Mouse (Mus musculus): ENCODE results near the gene Keg1. TPM values are rescaled to one million over a fixed set of nuclear protein-coding genes. Genes with fewer than 3 reads are reported as not detected.

The Keg1 gene
- polyA plus RNA-seq, 1 experiment from 2014 or later, result not detected

GRCm38 (mm10) chr19:12756286-12756685, 60.7 kb downstream of the Keg1 start:
- 81% methylated on average over 3 of the region's 3 CpGs for WGBS
- H3K9ac ChIP-seq, result no peak overlapping the region
- H3K4me1 ChIP-seq (replicated peaks; ENCODE audit: control insufficient read depth, insufficient read depth, low read length), result no peaks in the 10 kb centered on the region
- ATAC-seq (ENCODE audit: low FRiP score), result no peak
- no peaks in the 10 kb centered on the region; the same call in 1 of the 2 replicates for H3K36me3 ChIP-seq (replicated peaks; ENCODE audit: control insufficient read depth, insufficient read depth)
- no peaks in the 10 kb centered on the region for H3K27me3 ChIP-seq (ENCODE audit: control insufficient read depth, insufficient read depth, low read length)
- no peak overlapping the region for H3K4me3 ChIP-seq (replicated peaks; ENCODE audit: low read length)
- no peaks in the 10 kb centered on the region for H3K9me3 ChIP-seq (ENCODE audit: control insufficient read depth, low read length)
- H3K4me2 ChIP-seq (replicated peaks), result no peak overlapping the region
- DNase-seq (ENCODE audit: low spot score), result no peak
- no peak overlapping the region for H3K27ac ChIP-seq

GRCm38 (mm10) chr19:12758936-12759478, 63.4 kb downstream of the Keg1 start:
- 90% methylated on average over 1 of the region's 1 CpGs for WGBS
- Histone ChIP-seq H3K4me1 (replicated peaks; ENCODE audit: control insufficient read depth, insufficient read depth, low read length) (no peaks in the 10 kb centered on the region), H3K36me3 (replicated peaks; ENCODE audit: control insufficient read depth, insufficient read depth) (peaks cover 16% of the 10 kb centered on the region), H3K9ac (no peak overlapping the region), H3K9me3 (ENCODE audit: control insufficient read depth, low read length) (no peaks in the 10 kb centered on the region), H3K27me3 (ENCODE audit: control insufficient read depth, insufficient read depth, low read length) (no peaks in the 10 kb centered on the region), H3K27ac (no peak overlapping the region), H3K4me3 (replicated peaks; ENCODE audit: low read length) (no peak overlapping the region), H3K4me2 (replicated peaks) (no peak overlapping the region)
- ATAC-seq (ENCODE audit: low FRiP score), result no peak
- no peak for DNase-seq (ENCODE audit: low spot score)

DNA sequence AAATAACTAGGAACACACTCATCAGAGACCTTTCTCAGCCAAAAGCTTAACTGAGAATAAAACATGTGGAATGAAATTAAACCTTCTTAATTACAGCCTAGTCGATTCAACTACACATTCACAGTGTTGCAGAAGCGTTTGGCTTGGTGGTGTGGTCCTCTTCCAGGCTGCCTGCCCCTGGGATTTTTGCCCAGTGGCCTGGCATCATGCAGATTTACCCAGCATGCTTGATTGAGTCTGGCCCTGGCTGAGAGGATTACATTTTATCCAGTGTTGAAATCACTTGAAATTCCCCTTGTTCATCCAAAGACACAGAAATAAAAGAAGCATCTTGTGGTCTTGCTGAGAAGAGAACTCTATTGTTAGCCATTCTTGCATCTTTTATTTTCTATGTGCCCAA, 64.1 kb downstream of the Keg1 start:
- Histone ChIP-seq H3K4me3 (replicated peaks; ENCODE audit: low read length) (no peak overlapping the region), H3K4me1 (replicated peaks; ENCODE audit: control insufficient read depth, insufficient read depth, low read length) (no peaks in the 10 kb centered on the region), H3K4me2 (replicated peaks) (no peak overlapping the region), H3K9me3 (ENCODE audit: control insufficient read depth, low read length) (no peaks in the 10 kb centered on the region), H3K27me3 (ENCODE audit: control insufficient read depth, insufficient read depth, low read length) (no peaks in the 10 kb centered on the region), H3K9ac (no peak overlapping the region), H3K27ac (no peak overlapping the region), H3K36me3 (replicated peaks; ENCODE audit: control insufficient read depth, insufficient read depth) (peaks cover 22% of the 10 kb centered on the region)
- DNase-seq (ENCODE audit: low spot score) (no peak), ATAC-seq (ENCODE audit: low FRiP score) (peak; percentile 53; the same call in 1 of the 2 replicates)
- 73% methylated on average over 2 of the region's 2 CpGs for WGBS

DNA sequence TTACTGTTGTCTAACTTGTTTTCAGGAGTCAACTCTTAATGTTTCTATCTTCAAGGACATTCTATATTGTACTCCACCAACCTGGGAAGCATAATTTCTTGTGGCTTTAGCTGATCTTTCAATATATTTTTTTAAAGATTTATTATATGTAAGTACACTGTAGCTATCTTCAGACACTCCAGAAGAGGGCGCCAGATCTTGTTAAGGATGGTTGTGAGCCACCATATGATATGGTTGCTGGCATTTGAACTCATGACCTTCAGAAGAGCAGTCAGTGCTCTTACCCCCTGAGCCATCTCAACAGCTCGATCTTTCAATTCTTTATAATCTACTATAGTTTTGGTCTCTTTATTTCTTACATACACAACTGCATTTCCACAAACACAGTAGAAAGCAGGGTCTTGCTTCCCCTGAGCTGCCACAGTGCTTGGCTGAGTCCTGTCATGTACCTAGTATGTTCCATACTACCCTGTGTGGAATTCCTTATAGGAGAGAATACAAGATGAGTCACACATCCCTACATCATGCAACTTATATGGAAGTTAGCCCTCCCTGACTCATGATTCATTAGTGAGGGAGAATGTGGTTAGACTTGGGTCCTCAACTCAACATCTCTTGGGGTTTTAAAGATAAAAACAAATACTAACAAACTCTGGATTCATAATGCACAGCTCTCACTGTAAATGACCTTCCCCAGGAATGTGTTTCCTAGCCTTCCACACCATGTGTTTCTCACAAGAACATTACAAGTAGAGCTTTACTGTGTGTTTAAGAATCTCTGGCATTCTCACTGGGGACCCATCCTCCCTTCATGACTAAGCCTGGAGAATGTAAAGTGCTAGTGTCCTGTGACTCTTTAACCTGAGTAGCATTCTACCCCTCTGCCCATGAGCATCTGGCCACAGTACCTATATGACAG, 66.9 kb downstream of the Keg1 start:
- no peak overlapping the region for H3K4me3 ChIP-seq (replicated peaks; ENCODE audit: low read length)
- H3K36me3 ChIP-seq (replicated peaks; ENCODE audit: control insufficient read depth, insufficient read depth), result peaks cover 30% of the 10 kb centered on the region
- ATAC-seq (ENCODE audit: low FRiP score) (no peak), DNase-seq (ENCODE audit: low spot score) (no peak)
- H3K4me2 ChIP-seq (replicated peaks), result no peak overlapping the region
- WGBS, result 65% methylated on average over 2 of the region's 2 CpGs
- no peak overlapping the region for H3K27ac ChIP-seq
- H3K4me1 ChIP-seq (replicated peaks; ENCODE audit: control insufficient read depth, insufficient read depth, low read length), result no peaks in the 10 kb centered on the region
- H3K9ac ChIP-seq, result no peak overlapping the region
- no peaks in the 10 kb centered on the region for H3K9me3 ChIP-seq (ENCODE audit: control insufficient read depth, low read length)
- no peaks in the 10 kb centered on the region for H3K27me3 ChIP-seq (ENCODE audit: control insufficient read depth, insufficient read depth, low read length)

DNA sequence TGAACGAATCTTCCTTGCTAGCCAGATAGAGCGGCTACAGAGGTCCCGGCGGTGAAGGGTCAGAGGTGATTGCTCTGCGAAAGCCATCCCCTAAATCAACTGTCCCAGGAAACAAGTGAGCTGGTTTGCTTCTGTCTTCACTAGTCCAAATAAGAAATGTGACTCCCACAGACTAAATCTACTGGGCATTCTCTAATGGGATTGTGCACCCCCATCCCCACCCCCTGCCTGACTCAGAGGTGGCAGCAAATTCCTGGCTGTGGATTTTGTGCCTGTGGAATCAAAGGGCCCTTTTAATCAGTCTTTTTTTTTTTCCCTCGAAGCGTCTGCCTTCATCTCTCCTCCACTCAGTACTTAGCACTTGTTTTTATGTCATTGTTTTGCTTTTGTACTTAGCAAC, 69.7 kb downstream of the Keg1 start, which contains the start of gene Cntf:
Gene Cntf (minus strand): TSS at position 325 of the 400 bp plus-strand sequence.
- Histone ChIP-seq H3K27ac (no peak within 1 kb of the TSS), H3K4me3 (replicated peaks; ENCODE audit: low read length) (no peak within 1 kb of the TSS), H3K36me3 (replicated peaks; ENCODE audit: control insufficient read depth, insufficient read depth) (peaks cover 58% of the 10 kb centered on the region), H3K9me3 (ENCODE audit: control insufficient read depth, low read length) (no peaks in the 10 kb centered on the region), H3K4me1 (replicated peaks; ENCODE audit: control insufficient read depth, insufficient read depth, low read length) (no peaks in the 10 kb centered on the region), H3K4me2 (replicated peaks) (no peak within 1 kb of the TSS), H3K27me3 (ENCODE audit: control insufficient read depth, insufficient read depth, low read length) (no peaks in the 10 kb centered on the region), H3K9ac (no peak within 1 kb of the TSS)
- ATAC-seq (ENCODE audit: low FRiP score), result no peak
- 61% methylated on average over 7 of the region's 7 CpGs for WGBS
- no peak for DNase-seq (ENCODE audit: low spot score)

Other genes starting within 250 kb of the Keg1 start
- 0.91 and 1.3 TPM in 2 replicates for gene Mpeg1, start 235.0 kb upstream of the Keg1 start, polyA plus RNA-seq (2014; fragmentation: Nextera tagmentation; extraction: Ambion mirVana)
- gene Dtx4, start 194.3 kb upstream of the Keg1 start, polyA plus RNA-seq (2014; fragmentation: Nextera tagmentation; extraction: Ambion mirVana), result 44.1 and 50.6 TPM in 2 replicates
- gene Fam111a, start 150.0 kb upstream of the Keg1 start, polyA plus RNA-seq (2014; fragmentation: Nextera tagmentation; extraction: Ambion mirVana), result 7.1 and 7.5 TPM in 2 replicates
- not detected in 2 replicates for gene Gm4952, start 95.8 kb upstream of the Keg1 start, polyA plus RNA-seq (2014; fragmentation: Nextera tagmentation; extraction: Ambion mirVana)
- not detected in 2 replicates for gene Glyat, start 62.5 kb upstream of the Keg1 start, polyA plus RNA-seq (2014; fragmentation: Nextera tagmentation; extraction: Ambion mirVana)
- gene Olfr1442, start 25.3 kb upstream of the Keg1 start, polyA plus RNA-seq (2014; fragmentation: Nextera tagmentation; extraction: Ambion mirVana), result not detected in 2 replicates
- gene Olfr1443, start 17.7 kb upstream of the Keg1 start, polyA plus RNA-seq (2014; fragmentation: Nextera tagmentation; extraction: Ambion mirVana), result not detected in 2 replicates
- 0.39 TPM in 1 of 2 replicates, not detected in the other for gene Cntf, start 69.8 kb downstream of the Keg1 start, polyA plus RNA-seq (2014; fragmentation: Nextera tagmentation; extraction: Ambion mirVana)
- 8.5 and 9.6 TPM in 2 replicates for gene Zfp91, start 100.3 kb downstream of the Keg1 start, polyA plus RNA-seq (2014; fragmentation: Nextera tagmentation; extraction: Ambion mirVana)
- gene Lpxn, start 100.4 kb downstream of the Keg1 start, polyA plus RNA-seq (2014; fragmentation: Nextera tagmentation; extraction: Ambion mirVana), result 0.83 and 1.1 TPM in 2 replicates
- not detected in 2 replicates for gene Gm5244, start 150.9 kb downstream of the Keg1 start, polyA plus RNA-seq (2014; fragmentation: Nextera tagmentation; extraction: Ambion mirVana)
- not detected in 2 replicates for gene Olfr1444, start 161.5 kb downstream of the Keg1 start, polyA plus RNA-seq (2014; fragmentation: Nextera tagmentation; extraction: Ambion mirVana)
- not detected in 2 replicates for gene Olfr1445, start 188.1 kb downstream of the Keg1 start, polyA plus RNA-seq (2014; fragmentation: Nextera tagmentation; extraction: Ambion mirVana)
- not detected in 2 replicates for gene Olfr1446, start 197.7 kb downstream of the Keg1 start, polyA plus RNA-seq (2014; fragmentation: Nextera tagmentation; extraction: Ambion mirVana)
- gene Olfr1447, start 208.0 kb downstream of the Keg1 start, polyA plus RNA-seq (2014; fragmentation: Nextera tagmentation; extraction: Ambion mirVana), result not detected in 2 replicates
- not detected in 2 replicates for gene Olfr1448, start 228.6 kb downstream of the Keg1 start, polyA plus RNA-seq (2014; fragmentation: Nextera tagmentation; extraction: Ambion mirVana)
- not detected in 2 replicates for gene Olfr1449, start 235.1 kb downstream of the Keg1 start, polyA plus RNA-seq (2014; fragmentation: Nextera tagmentation; extraction: Ambion mirVana)